Mouse (Mus musculus): ENCODE measurements at regions not wholly inside any gene's neighbourhood (a gene's known extent, or its start where the extent isn't known, plus 50 kb on each side); places are given as distances from the start of the nearest gene placed in this dataset.

GRCm38 (mm10) chr16:66086499-66086898 lies 271.4 kb downstream of the Vgll3 start:
- peak in 1 of 2 experiments; percentile 1 for DNase-seq (ENCODE audit: extremely low spot score in 1 of 2, low spot score in 2 of 2)
- intact Hi-C loops (cut with DNase I) = no loop called here

GRCm38 (mm10) chr16:66092766-66093165 lies 277.7 kb downstream of the Vgll3 start:
- no peak for DNase-seq (ENCODE audit: extremely low spot score in 1 of 2, low spot score in 2 of 2)
- intact Hi-C loops (cut with DNase I) = no loop called here

- DNase-seq (ENCODE audit: extremely low spot score in 1 of 2, low spot score in 2 of 2) = no peak
- intact Hi-C loops (cut with DNase I) = no loop called here
Observed at GRCm38 (mm10) chr16:66095682-66096081, 280.6 kb downstream of the Vgll3 start.

GRCm38 (mm10) chr16:66117930-66118329 lies 302.9 kb downstream of the Vgll3 start:
- DNase-seq (ENCODE audit: extremely low spot score in 1 of 2, low spot score in 2 of 2) = no peak
- intact Hi-C loops (cut with DNase I) = no loop called here

GRCm38 (mm10) chr16:66137755-66138154 lies 322.7 kb downstream of the Vgll3 start:
- DNase-seq (ENCODE audit: extremely low spot score in 1 of 2, low spot score in 2 of 2) = peak in 1 of 2 experiments; percentile 2
- intact Hi-C loops (cut with DNase I) = no loop called here

GRCm38 (mm10) chr16:66144765-66145164 lies 329.7 kb downstream of the Vgll3 start:
- intact Hi-C loops (cut with DNase I) = no loop called here
- no peak for DNase-seq (ENCODE audit: extremely low spot score in 1 of 2, low spot score in 2 of 2)

- intact Hi-C loops (cut with DNase I) = no loop called here
- DNase-seq (ENCODE audit: extremely low spot score in 1 of 2, low spot score in 2 of 2) = no peak
Observed at GRCm38 (mm10) chr16:66145280-66145679, 330.2 kb downstream of the Vgll3 start.

- intact Hi-C loops (cut with DNase I) = no loop called here
- no peak for DNase-seq (ENCODE audit: extremely low spot score in 1 of 2, low spot score in 2 of 2)
Observed at GRCm38 (mm10) chr16:66168289-66168688, 353.2 kb downstream of the Vgll3 start.

- intact Hi-C loops (cut with DNase I) = no loop called here
- peak; percentile 25 to 62 for DNase-seq (ENCODE audit: extremely low spot score in 1 of 2, low spot score in 2 of 2)
Observed at GRCm38 (mm10) chr16:66190801-66191200, 375.7 kb downstream of the Vgll3 start.

GRCm38 (mm10) chr16:66201406-66201805 lies 386.3 kb downstream of the Vgll3 start:
- DNase-seq (ENCODE audit: extremely low spot score in 1 of 2, low spot score in 2 of 2) = no peak
- intact Hi-C loops (cut with DNase I) = no loop called here
